Mouse (Mus musculus) lung, embryonic 15.5 days (tissue): Measurements from ENCODE around the gene Tmem95. TPM values are rescaled to one million over a fixed set of nuclear protein-coding genes. Genes with fewer than 3 reads are reported as not detected.

Experiments
- ATAC-seq: fragments of 200-750 bp; cut with Nextera tagmentation; 2 replicates; pipeline ENCODE4 v1.8.0; 2017; ENCODE audit warnings: moderate number of reproducible peaks, borderline replicate concordance; ENCODE audit not compliant: low FRiP score, low TSS enrichment; ENCODE audit errors: extremely low read depth
- H3K27ac ChIP-seq: fragments of 300-500 bp; sonication (generic); 2 replicates; pipeline ENCODE4 v1.5.1; 2015; ENCODE audit warnings: moderate library complexity, mild to moderate bottlenecking, inconsistent platforms
- H3K27me3 ChIP-seq: fragments of 300-500 bp; sonication (generic); 2 replicates; pipeline ENCODE4 v1.6.1; 2015; ENCODE audit warnings: inconsistent platforms
- H3K36me3 ChIP-seq: fragments of 300-500 bp; sonication (generic); 2 replicates; pipeline ENCODE4 v1.6.1; 2015; ENCODE audit warnings: inconsistent platforms
- H3K4me1 ChIP-seq: fragments of 300-500 bp; sonication (generic); 2 replicates; pipeline ENCODE4 v1.6.1; 2015; ENCODE audit warnings: inconsistent platforms
- H3K4me2 ChIP-seq: fragments of 300-500 bp; sonication (generic); 2 replicates; pipeline ENCODE4 v1.6.1; 2015; ENCODE audit warnings: inconsistent platforms, mild to moderate bottlenecking, moderate library complexity
- H3K4me3 ChIP-seq: fragments of 300-500 bp; sonication (generic); 2 replicates; pipeline ENCODE4 v1.5.1; 2015; ENCODE audit warnings: mild to moderate bottlenecking, inconsistent platforms
- H3K9ac ChIP-seq: fragments of 300-500 bp; sonication (generic); 2 replicates; pipeline ENCODE4 v1.6.1; 2015; ENCODE audit warnings: inconsistent platforms
- H3K9me3 ChIP-seq: fragments of 300-500 bp; sonication (generic); 2 replicates; pipeline ENCODE4 v1.6.1; 2016; ENCODE audit warnings: inconsistent platforms
- WGBS: fragments of 180-500 bp; shearing (Covaris S2); methylation state at CpG from one replicate; pipeline ENCODE4 v1.1.7; 2015; 5-methylcytosine and 5-hydroxymethylcytosine counted together
- polyA plus RNA-seq: library from polyadenylated mRNA; unstranded; fragments of >200 nt; fragmentation: Nextera tagmentation; extraction: Ambion mirVana; gene quantifications from 2 replicates; pipeline ENCODE4 v1.2.1, GENCODE M21; 2015

Gene Tmem95
- polyA plus RNA-seq, 1 experiment from 2014 or later: not detected

DNA sequence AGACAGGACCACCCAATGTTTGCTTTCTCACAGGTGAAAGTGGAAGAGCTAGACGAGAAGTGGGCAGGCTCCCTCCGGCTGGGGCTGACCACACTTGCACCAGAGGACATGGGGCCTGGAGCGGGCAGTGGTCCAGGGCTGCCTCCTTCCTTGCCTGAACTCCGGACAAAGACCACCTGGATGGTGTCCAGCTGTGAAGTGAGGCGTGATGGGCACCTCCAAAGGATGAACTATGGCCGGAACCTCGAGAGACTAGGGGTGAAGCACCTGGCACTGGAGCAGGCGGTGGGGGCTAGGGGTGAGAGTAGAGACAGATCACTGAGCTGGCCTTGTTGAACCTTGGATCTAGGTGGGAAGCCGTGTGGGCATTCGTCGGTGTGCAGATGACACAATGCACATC lies 30.8 kb upstream of the Tmem95 start:
- no peaks in the 10 kb centered on the region for H3K9me3 ChIP-seq
- no peak overlapping the region for H3K27ac ChIP-seq
- H3K4me3 ChIP-seq: no peak overlapping the region
- no peak overlapping the region for H3K9ac ChIP-seq
- peaks cover 99% of the 10 kb centered on the region for H3K36me3 ChIP-seq
- WGBS: 88% methylated on average over 11 of the region's 11 CpGs
- no peak for ATAC-seq
- peaks cover 11% of the 10 kb centered on the region for H3K4me1 ChIP-seq
- no peaks in the 10 kb centered on the region for H3K27me3 ChIP-seq
- no peak overlapping the region for H3K4me2 ChIP-seq

DNA sequence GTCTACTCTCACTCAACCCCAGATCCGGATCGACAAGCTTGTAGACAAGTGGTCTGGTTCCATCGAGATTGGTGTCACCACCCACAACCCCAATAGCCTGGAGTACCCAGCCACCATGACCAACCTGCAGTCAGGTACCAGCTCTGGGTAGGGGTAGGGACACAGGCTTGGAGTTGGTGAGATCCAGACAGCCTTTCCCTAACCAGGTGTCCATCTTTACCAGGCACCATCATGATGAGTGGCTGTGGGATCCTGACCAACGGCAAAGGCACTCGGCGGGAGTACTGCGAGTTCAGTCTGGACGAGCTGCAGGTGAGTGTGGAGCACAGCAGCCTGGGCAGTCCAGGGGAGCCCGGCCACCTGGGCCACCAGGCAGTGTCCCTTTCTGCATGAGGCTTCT lies 26.5 kb upstream of the Tmem95 start:
- Histone ChIP-seq H3K4me3 (no peak overlapping the region), H3K9me3 (no peaks in the 10 kb centered on the region), H3K27me3 (no peaks in the 10 kb centered on the region), H3K4me1 (peaks cover 22% of the 10 kb centered on the region), H3K9ac (no peak overlapping the region), H3K27ac (no peak overlapping the region), H3K4me2 (no peak overlapping the region), H3K36me3 (peaks cover 59% of the 10 kb centered on the region)
- no peak for ATAC-seq
- WGBS: 88% methylated on average over 9 of the region's 9 CpGs

DNA sequence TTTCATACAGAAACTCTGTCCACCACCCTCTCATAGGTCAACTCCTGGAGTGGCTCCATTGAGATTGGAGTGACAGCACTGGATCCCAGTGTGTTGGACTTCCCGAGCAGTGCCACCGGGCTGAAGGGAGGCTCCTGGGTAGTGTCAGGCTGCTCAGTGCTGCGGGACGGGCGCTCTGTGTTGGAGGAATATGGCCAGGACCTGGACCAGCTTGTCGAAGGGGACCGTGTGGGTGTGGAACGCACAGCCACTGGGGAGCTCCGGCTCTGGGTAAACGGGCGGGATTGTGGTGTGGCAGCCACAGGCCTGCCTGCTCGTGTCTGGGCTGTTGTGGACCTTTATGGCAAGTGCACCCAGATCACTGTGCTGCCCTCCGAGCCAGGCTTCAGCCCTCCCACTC lies 25.2 kb upstream of the Tmem95 start:
- peaks cover 26% of the 10 kb centered on the region for H3K4me1 ChIP-seq
- WGBS: 87% methylated on average over 13 of the region's 13 CpGs
- no peaks in the 10 kb centered on the region for H3K27me3 ChIP-seq
- peaks cover 45% of the 10 kb centered on the region for H3K36me3 ChIP-seq
- H3K4me2 ChIP-seq: peak overlapping the region; percentile 95
- no peak for ATAC-seq
- peak overlapping the region; percentile 88 for H3K4me3 ChIP-seq
- no peak overlapping the region for H3K27ac ChIP-seq
- H3K9me3 ChIP-seq: no peaks in the 10 kb centered on the region
- peak overlapping the region; percentile 77; the same call in 1 of the 2 replicates for H3K9ac ChIP-seq

DNA sequence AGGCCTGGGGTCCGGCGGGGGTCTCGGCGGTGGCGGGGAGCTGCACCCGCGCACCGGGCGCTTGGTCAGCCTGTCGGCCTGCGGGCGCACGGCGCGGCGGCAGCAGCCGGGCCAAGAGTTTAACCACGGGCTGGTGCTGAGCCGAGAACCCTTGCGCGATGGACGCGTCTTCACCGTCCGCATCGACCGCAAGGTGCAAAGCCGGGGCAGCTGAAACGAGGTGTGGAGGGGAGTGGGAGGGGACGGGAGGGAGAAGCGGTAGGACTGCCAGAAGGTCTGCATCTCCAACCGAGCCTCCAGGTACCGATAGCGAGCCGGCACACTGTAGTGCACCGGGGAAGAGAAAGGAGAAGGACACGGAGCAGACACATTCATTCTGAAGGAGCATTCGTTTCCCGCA lies 24.2 kb upstream of the Tmem95 start:
- peak overlapping the region; percentile 77 for H3K9ac ChIP-seq
- H3K4me1 ChIP-seq: peaks cover 26% of the 10 kb centered on the region
- H3K36me3 ChIP-seq: peaks cover 35% of the 10 kb centered on the region
- peak overlapping the region; percentile 95 for H3K4me2 ChIP-seq
- H3K27ac ChIP-seq: peak overlapping the region; percentile 98
- WGBS: under 1% methylated on average over 39 of the region's 39 CpGs
- no peaks in the 10 kb centered on the region for H3K27me3 ChIP-seq
- H3K9me3 ChIP-seq: no peaks in the 10 kb centered on the region
- no peak; the same call in 1 of the 2 replicates for ATAC-seq
- peak overlapping the region; percentile 88 for H3K4me3 ChIP-seq

DNA sequence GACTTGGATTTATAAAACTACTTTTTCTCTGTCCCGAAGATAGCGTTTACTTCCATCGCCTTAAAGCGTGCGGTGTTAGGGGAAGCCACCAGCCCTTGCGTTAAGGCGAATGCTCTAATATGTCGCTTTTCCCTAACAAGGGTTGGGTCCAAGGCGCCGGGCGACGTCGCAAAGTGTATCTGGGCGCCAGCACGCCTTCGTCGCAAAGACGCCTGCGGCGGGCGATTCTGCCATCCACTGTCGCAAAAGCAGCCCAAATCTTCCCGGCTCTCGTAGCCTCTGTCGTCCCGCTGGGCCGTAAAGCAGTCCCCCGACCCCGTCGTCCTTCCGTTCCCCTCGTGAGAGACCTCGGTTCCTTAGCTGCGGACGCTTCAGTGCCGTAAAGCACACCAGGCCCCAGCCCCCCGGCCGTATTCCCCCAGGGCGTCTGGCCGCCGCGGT lies 23.6 kb upstream of the Tmem95 start:
- peaks cover 30% of the 10 kb centered on the region for H3K36me3 ChIP-seq
- H3K4me3 ChIP-seq: peak overlapping the region; percentile 88
- no peaks in the 10 kb centered on the region for H3K9me3 ChIP-seq
- H3K9ac ChIP-seq: peak overlapping the region; percentile 77
- peak; percentile 80 for ATAC-seq
- H3K27me3 ChIP-seq: no peaks in the 10 kb centered on the region
- peak overlapping the region; percentile 95 for H3K4me2 ChIP-seq
- H3K27ac ChIP-seq: peak overlapping the region; percentile 98
- peaks cover 26% of the 10 kb centered on the region for H3K4me1 ChIP-seq
- under 1% methylated on average over 42 of the region's 42 CpGs for WGBS

DNA sequence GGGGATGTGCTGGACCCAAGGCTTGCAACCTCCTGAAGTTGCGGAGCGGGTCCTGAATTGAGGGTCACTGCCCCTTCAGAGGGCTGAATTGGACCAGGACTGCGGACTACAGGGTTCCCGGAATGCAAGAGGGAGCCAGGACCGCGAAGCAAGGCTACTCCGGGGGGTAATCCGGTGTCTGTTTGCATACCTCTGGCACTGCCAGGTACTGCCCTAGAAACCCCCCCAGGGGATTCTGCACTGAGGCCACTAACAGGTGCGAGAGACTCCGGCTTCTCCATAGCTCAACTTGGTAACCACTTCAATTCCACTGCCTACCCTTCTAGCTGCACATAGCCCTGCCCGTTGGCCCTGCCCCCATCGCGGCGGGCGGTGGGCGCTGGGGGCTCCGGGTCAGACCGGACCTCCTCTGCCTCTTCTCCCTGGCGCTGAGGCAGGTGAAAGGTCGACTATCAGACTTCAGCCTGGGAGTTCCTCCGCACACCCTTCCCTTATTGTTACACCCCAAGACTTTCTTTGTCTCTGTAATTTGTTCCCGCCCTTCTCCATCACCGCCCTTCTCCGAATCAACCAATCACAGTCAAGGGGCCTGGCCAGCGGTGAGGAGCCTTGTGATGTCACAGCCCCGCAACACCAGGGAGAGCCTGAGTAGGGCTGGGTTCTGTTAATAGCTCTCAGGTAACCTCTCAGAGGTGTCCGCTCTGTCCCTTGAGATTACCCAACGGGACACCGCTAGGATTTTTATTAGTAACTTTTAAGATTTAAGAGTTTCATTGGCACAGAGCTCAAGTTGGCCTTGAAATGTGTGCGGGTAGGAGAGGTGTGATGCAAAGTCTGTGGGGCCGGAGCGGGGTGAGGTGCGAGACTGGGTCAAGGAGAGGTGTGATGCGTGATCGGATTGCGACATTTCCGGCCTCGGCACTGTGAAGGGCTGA lies 22.9 kb upstream of the Tmem95 start, which contains the start of the genes 2810408A11Rik and Neurl4:
TSS of gene 2810408A11Rik (minus strand) at position 517 of the 935 bp plus-strand sequence.
TSS of gene Neurl4 (plus strand) at position 602 of the 935 bp plus-strand sequence.
- peak within 1 kb of the TSS; percentile 95 for H3K4me2 ChIP-seq
- peak within 1 kb of the TSS; percentile 88 for H3K4me3 ChIP-seq
- no peaks in the 10 kb centered on the region for H3K27me3 ChIP-seq
- H3K4me1 ChIP-seq: peaks cover 26% of the 10 kb centered on the region
- no peaks in the 10 kb centered on the region for H3K9me3 ChIP-seq
- ATAC-seq: peak; percentile 93
- peak within 1 kb of the TSS; percentile 98 for H3K27ac ChIP-seq
- under 1% methylated on average over 38 of the region's 38 CpGs for WGBS
- H3K36me3 ChIP-seq: peaks cover 23% of the 10 kb centered on the region
- peak within 1 kb of the TSS; percentile 77 for H3K9ac ChIP-seq

DNA sequence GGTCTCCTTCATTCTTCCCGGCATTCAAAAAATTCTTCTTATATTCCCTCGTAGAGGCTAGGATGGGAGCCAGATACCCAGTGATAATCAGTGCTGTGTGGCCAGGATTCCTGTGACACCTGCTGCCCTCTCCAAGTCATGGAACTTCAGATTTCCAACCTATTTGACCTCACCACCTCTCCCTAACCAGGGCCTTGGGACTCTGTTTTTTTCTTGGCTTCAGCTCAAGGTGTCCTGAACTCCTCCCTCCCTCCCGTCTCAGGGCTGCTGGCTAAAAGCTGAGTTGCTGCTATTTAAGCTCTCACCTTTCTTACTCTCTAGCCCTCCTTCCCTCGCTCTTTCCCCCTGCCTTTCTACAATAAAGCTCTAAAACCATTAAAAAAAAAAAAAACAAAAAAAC lies 22.1 kb upstream of the Tmem95 start:
- WGBS: 9% methylated on average over 4 of the region's 4 CpGs
- no peaks in the 10 kb centered on the region for H3K9me3 ChIP-seq
- no peak for ATAC-seq
- H3K36me3 ChIP-seq: peaks cover 15% of the 10 kb centered on the region
- peak overlapping the region; percentile 88 for H3K4me3 ChIP-seq
- H3K27ac ChIP-seq: peak overlapping the region; percentile 98
- peak overlapping the region; percentile 95 for H3K4me2 ChIP-seq
- no peaks in the 10 kb centered on the region for H3K27me3 ChIP-seq
- H3K9ac ChIP-seq: peak overlapping the region; percentile 77
- peaks cover 26% of the 10 kb centered on the region for H3K4me1 ChIP-seq

DNA sequence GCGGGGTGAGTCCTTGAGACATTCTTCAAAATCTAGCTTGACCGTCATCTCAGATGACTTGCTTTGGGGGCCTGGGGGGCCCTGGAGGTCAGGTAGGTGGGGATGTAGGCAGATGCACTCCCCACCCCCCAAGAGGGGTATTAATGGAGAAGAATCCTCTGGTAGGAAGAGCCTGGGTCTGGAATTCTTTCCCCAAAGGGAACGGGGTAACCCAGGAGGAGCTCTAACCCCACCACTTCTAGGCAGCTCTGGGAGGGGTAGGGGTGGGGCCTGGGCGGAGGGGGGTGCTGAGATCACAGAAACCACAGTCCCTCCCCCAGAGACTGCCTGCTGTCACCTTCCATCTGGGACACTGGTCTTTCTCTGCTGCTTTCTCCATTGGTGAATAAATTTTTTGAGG lies 17.5 kb upstream of the Tmem95 start, which contains the start of gene Acap1:
TSS of gene Acap1 (minus strand) at position 249 of the 400 bp plus-strand sequence.
- Histone ChIP-seq H3K27me3 (no peaks in the 10 kb centered on the region), H3K9ac (no peak within 1 kb of the TSS), H3K9me3 (no peaks in the 10 kb centered on the region), H3K4me3 (no peak within 1 kb of the TSS), H3K4me1 (peaks cover 24% of the 10 kb centered on the region), H3K36me3 (no peaks in the 10 kb centered on the region), H3K4me2 (no peak within 1 kb of the TSS; the same call in 1 of the 2 replicates), H3K27ac (no peak within 1 kb of the TSS)
- WGBS: 59% methylated on average over 4 of the region's 4 CpGs
- ATAC-seq: no peak

DNA sequence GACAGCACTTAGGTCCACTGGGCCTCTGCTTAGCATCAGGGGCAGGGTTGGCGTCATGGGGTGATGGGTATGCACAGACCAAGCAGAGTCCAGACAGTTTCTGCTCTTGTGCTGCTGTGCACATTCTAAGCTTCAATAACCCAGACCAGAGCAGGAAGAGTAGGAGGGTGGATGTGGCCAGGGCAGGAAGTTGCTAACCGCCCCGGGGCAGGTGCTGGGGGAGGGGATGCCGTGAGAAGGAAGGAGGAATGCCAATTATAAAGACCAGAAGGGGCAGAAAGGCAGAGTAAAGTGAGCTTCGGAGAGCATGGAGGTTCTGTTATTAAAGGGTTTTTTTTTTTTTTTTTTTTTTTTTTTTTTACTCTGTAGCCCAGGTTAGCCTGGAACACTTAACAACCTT lies 16.9 kb upstream of the Tmem95 start:
- ATAC-seq: no peak
- H3K4me3 ChIP-seq: no peak overlapping the region
- 76% methylated on average over 5 of the region's 5 CpGs for WGBS
- no peaks in the 10 kb centered on the region for H3K36me3 ChIP-seq
- H3K27ac ChIP-seq: no peak overlapping the region
- no peaks in the 10 kb centered on the region for H3K9me3 ChIP-seq
- H3K27me3 ChIP-seq: no peaks in the 10 kb centered on the region
- H3K4me2 ChIP-seq: no peak overlapping the region; the same call in 1 of the 2 replicates
- H3K4me1 ChIP-seq: peaks cover 21% of the 10 kb centered on the region
- H3K9ac ChIP-seq: no peak overlapping the region

DNA sequence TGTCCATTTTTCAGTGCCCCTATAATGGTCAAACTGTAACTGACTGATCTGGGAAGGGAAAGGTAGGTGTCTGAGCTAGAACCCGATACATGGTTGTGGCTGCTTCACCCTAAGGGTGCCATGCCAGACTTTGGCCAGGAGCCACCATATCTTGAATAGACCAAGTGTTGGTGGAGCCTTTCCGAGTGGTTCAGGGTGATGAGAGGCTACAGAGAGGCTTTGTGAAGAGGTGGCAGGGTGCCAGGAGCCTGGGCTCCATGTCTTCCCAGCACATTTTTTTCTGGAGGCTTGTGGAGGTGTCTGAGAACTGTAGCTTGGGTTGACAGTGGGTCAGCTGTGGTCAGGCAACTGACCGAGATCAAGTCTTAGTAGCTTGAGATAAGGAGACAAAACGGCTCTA lies 13.7 kb upstream of the Tmem95 start:
- Histone ChIP-seq H3K4me2 (no peak overlapping the region), H3K4me1 (peaks cover 14% of the 10 kb centered on the region), H3K4me3 (no peak overlapping the region), H3K27ac (0 out of 2 replicates have a peak overlapping the region, but pooled peaks have one; percentile 39), H3K9ac (no peak overlapping the region), H3K36me3 (no peaks in the 10 kb centered on the region), H3K9me3 (no peaks in the 10 kb centered on the region), H3K27me3 (no peaks in the 10 kb centered on the region)
- 29% methylated on average over 4 of the region's 4 CpGs for WGBS
- ATAC-seq: 0 out of 2 replicates have a peak, but pooled peaks have one; percentile 29

DNA sequence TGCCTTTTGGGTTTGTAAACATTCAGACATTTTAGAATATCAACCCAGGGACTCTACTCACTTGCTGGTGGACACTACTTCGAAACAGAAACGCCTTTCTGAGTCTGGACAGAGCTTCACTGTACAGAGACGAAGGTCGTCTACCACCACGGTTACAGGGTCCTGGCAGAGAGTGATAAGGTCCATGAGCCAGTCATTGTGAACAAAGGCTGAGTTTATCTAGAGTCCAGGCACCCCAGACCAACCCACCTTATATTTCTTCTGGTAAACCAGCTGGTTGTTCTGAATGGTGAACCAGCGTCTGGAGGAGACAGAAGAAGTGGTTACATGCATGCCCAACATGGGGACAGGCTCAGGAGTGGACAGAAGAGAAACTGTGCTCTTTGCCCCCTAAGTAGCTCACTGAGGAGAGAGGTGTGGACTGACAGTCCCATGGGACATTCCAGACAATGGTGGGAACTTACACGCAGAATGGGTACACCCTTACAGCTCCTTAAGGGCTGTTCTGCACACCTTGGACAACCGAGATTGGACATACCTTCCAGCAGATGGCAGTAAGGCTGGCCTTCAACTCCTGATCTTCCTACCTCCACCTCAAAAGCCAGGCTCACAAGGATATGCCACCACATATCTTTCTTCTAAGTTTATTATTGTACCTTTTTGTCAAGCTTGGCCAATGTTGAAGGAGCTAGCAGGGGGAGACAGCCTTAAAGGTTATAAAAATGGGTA lies 9.3 kb upstream of the Tmem95 start:
- no peak for ATAC-seq

More for the DNA sequence above, 9.3 kb upstream of the Tmem95 start:
- no peak overlapping the region for H3K4me3 ChIP-seq
- H3K36me3 ChIP-seq: no peaks in the 10 kb centered on the region
- H3K27me3 ChIP-seq: no peaks in the 10 kb centered on the region
- H3K4me2 ChIP-seq: no peak overlapping the region
- H3K9me3 ChIP-seq: no peaks in the 10 kb centered on the region
- no peak overlapping the region for H3K27ac ChIP-seq
- peaks cover 23% of the 10 kb centered on the region for H3K4me1 ChIP-seq
- 55% methylated on average over 8 of the region's 8 CpGs for WGBS
- H3K9ac ChIP-seq: no peak overlapping the region
